Mouse (Mus musculus): ENCODE measurements around the gene Arhgef17.
A peak's percentile ranks its signal among the peaks of the same experiment; 100 is the strongest.
"Not testable (repeated sequence)": the region's sequence is repeated elsewhere in the genome, so short reads cannot be mapped to it uniquely, and the experiment has no call there.

The Arhgef17 gene

GRCm38 (mm10) chr7:100873197-100873596 lies 58.7 kb downstream of the Arhgef17 start:
- DNase-seq (ENCODE audit: low spot score) = no peak

- DNase-seq (ENCODE audit: low spot score) = peak; percentile 30
Measured at GRCm38 (mm10) chr7:100871892-100872291, 60.0 kb downstream of the Arhgef17 start.

- peak; percentile 11 for DNase-seq (ENCODE audit: low spot score)
Measured at GRCm38 (mm10) chr7:100871355-100871754, 60.6 kb downstream of the Arhgef17 start.

GRCm38 (mm10) chr7:100869877-100870629 lies 61.9 kb downstream of the Arhgef17 start:
- no peak for DNase-seq (ENCODE audit: low spot score)

- DNase-seq (ENCODE audit: low spot score) = no peak
Measured at GRCm38 (mm10) chr7:100868551-100868950, 63.4 kb downstream of the Arhgef17 start.

- DNase-seq (ENCODE audit: low spot score) = no peak
Measured at GRCm38 (mm10) chr7:100867561-100867960, 64.3 kb downstream of the Arhgef17 start.

- peak; percentile 63 for DNase-seq (ENCODE audit: low spot score)
Measured at GRCm38 (mm10) chr7:100866675-100867074, 65.2 kb downstream of the Arhgef17 start.

- DNase-seq (ENCODE audit: low spot score) = peak; percentile 72
Measured at GRCm38 (mm10) chr7:100862828-100863638, 68.9 kb downstream of the Arhgef17 start, which contains the start of gene Relt. Gene Relt, minus strand, starts transcription at chr7:100863446.

- DNase-seq (ENCODE audit: low spot score) = no peak
Measured at GRCm38 (mm10) chr7:100862353-100862752, 69.6 kb downstream of the Arhgef17 start.

- no peak for DNase-seq (ENCODE audit: low spot score)
Measured at GRCm38 (mm10) chr7:100861209-100861608, 70.7 kb downstream of the Arhgef17 start.

GRCm38 (mm10) chr7:100860450-100860849 lies 71.5 kb downstream of the Arhgef17 start:
- DNase-seq (ENCODE audit: low spot score) = no peak

GRCm38 (mm10) chr7:100855795-100856573 lies 75.9 kb downstream of the Arhgef17 start:
- DNase-seq (ENCODE audit: low spot score) = no peak

- DNase-seq (ENCODE audit: low spot score) = no peak
Measured at GRCm38 (mm10) chr7:100855300-100855699, 76.6 kb downstream of the Arhgef17 start.

GRCm38 (mm10) chr7:100854861-100855260 lies 77.0 kb downstream of the Arhgef17 start:
- no peak for DNase-seq (ENCODE audit: low spot score)

GRCm38 (mm10) chr7:100854137-100854814 lies 77.6 kb downstream of the Arhgef17 start:
- DNase-seq (ENCODE audit: low spot score) = no peak

GRCm38 (mm10) chr7:100853396-100853795 lies 78.5 kb downstream of the Arhgef17 start:
- no peak for DNase-seq (ENCODE audit: low spot score)

GRCm38 (mm10) chr7:100851481-100852356 lies 80.2 kb downstream of the Arhgef17 start:
- DNase-seq (ENCODE audit: low spot score) = no peak

- no peak for DNase-seq (ENCODE audit: low spot score)
Measured at GRCm38 (mm10) chr7:100849508-100849907, 82.4 kb downstream of the Arhgef17 start.

- peak; percentile 56 for DNase-seq (ENCODE audit: low spot score)
Measured at GRCm38 (mm10) chr7:100848744-100849143, 83.2 kb downstream of the Arhgef17 start.

- DNase-seq (ENCODE audit: low spot score) = no peak
Measured at GRCm38 (mm10) chr7:100847131-100847530, 84.8 kb downstream of the Arhgef17 start.

- DNase-seq (ENCODE audit: low spot score) = not testable (repeated sequence)
Measured at GRCm38 (mm10) chr7:100846033-100846432, 85.9 kb downstream of the Arhgef17 start.
